Mouse (Mus musculus) heart, embryonic 16.5 days (tissue): ENCODE measurements around the gene Stfa2. TPM values are rescaled to one million over a fixed set of nuclear protein-coding genes. Genes with fewer than 3 reads are reported as not detected.
"Not testable (repeated sequence)": the region's sequence is repeated elsewhere in the genome, so short reads cannot be mapped to it uniquely, and the experiment has no call there.

Experiments used
- ATAC-seq: fragments of 200-750 bp; cut with Nextera tagmentation; replicated peaks from 2 replicates; pipeline ENCODE4 v1.8.0; 2017; ENCODE audit warnings: moderate number of reproducible peaks; ENCODE audit not compliant: insufficient read depth, low FRiP score; ENCODE audit errors: extremely low read depth
- H3K27ac ChIP-seq: fragments of 300-500 bp; sonication (generic); 2 replicates; pipeline ENCODE4 v1.5.1; 2014; ENCODE audit warnings: mild to moderate bottlenecking, low read length, control low read depth, moderate library complexity
- H3K27me3 ChIP-seq: fragments of 300-500 bp; sonication (generic); 2 replicates; pipeline ENCODE4 v1.6.1; 2014; ENCODE audit warnings: low read length, mixed read lengths; ENCODE audit not compliant: control insufficient read depth, insufficient read depth
- H3K36me3 ChIP-seq: fragments of 300-500 bp; sonication (generic); 2 replicates; pipeline ENCODE4 v1.6.1; 2014; ENCODE audit not compliant: control insufficient read depth, insufficient read depth
- H3K4me1 ChIP-seq: fragments of 300-500 bp; sonication (generic); 2 replicates; pipeline ENCODE4 v1.6.1; 2014; ENCODE audit warnings: low read length, mixed read lengths; ENCODE audit not compliant: control insufficient read depth, insufficient read depth
- H3K4me2 ChIP-seq: fragments of 300-500 bp; sonication (generic); 2 replicates; pipeline ENCODE4 v1.6.1; 2014; ENCODE audit warnings: low read depth, mild to moderate bottlenecking, control low read depth, low read length
- H3K4me3 ChIP-seq: fragments of 300-500 bp; sonication (generic); 2 replicates; pipeline ENCODE4 v1.5.1; 2014; ENCODE audit warnings: mild to moderate bottlenecking, control low read depth, low read length
- H3K9ac ChIP-seq: fragments of 300-500 bp; sonication (generic); 2 replicates; pipeline ENCODE4 v1.6.1; 2014; ENCODE audit warnings: low read length, control low read depth
- H3K9me3 ChIP-seq: fragments of 300-500 bp; sonication (generic); replicated peaks from 2 replicates; pipeline ENCODE4 v1.6.1; 2016; ENCODE audit warnings: low read length; ENCODE audit not compliant: control insufficient read depth
- WGBS: fragments of 180-500 bp; shearing (Covaris S2); extraction: QIAGEN DNeasy Blood & Tissue Kit; methylation state at CpG from one replicate; pipeline ENCODE4 v1.1.7; 2014; 5-methylcytosine and 5-hydroxymethylcytosine counted together
- polyA plus RNA-seq: library from polyadenylated mRNA; unstranded; fragments of >200 nt; fragmentation: Nextera tagmentation; extraction: Ambion mirVana; gene quantifications from 2 replicates; pipeline ENCODE4 v1.2.1, GENCODE M21; 2015

Stfa2 gene
- polyA plus RNA-seq: 0.49 and 0.56 TPM in 2 replicates

DNA sequence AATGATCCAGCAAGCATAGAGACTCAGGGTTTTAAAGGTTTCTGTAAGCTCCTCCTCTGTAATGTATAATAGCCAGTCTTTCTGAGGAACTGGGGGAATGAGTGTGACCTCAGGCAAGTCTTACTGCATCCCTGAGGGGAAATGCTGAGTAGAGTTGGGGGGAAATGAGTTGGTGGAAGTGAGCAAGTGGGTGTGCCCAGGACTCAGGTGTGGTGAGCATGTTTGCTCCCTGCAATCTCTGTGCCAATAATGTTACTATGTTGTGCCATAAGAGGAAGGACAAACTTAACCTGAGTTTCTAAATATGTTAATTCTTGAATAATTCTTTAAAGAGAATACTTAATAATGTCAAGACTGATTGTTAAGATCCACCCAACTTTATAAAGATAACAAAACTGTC lies at the start of gene Stfa2:
Stfa2 (minus strand) TSS at position 101 of the 400 bp plus-strand sequence.
- H3K4me2 ChIP-seq: no peak within 1 kb of the TSS
- no peak for ATAC-seq
- H3K4me1 ChIP-seq: no peaks in the 10 kb centered on the region
- H3K4me3 ChIP-seq: no peak within 1 kb of the TSS
- H3K9ac ChIP-seq: no peak within 1 kb of the TSS
- no peak within 1 kb of the TSS for H3K27ac ChIP-seq
- no peaks in the 10 kb centered on the region for H3K27me3 ChIP-seq
- no peaks in the 10 kb centered on the region for H3K36me3 ChIP-seq
- no peaks in the 10 kb centered on the region for H3K9me3 ChIP-seq

DNA sequence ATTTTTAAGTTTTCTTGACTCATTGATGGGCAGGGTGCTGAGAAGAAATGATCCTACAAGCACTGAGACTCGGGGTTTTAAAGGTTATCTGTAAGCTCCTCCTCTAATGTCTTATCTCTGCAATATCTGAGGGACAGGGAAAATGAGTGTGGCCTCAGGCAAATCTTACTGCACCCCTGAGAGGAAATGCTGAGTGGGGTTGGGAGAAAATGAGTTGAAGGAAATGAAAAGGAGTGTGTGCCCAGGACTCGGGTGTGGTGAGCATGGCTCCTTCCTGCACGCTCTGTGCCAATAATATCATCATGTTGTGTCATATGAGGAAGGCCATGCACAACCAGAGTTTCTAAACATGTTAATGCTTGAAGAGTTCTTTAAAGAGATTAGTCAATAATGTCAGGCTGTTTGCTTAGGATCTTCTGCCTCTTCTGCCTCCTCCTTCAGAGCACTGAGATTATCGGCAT lies 47.1 kb upstream of the Stfa2 start, which contains the start of gene Stfa3:
Stfa3 (minus strand) TSS at position 51 of the 461 bp plus-strand sequence.
- H3K4me3 ChIP-seq: no peak within 1 kb of the TSS
- no peaks in the 10 kb centered on the region for H3K27me3 ChIP-seq
- H3K9me3 ChIP-seq: no peaks in the 10 kb centered on the region
- no peaks in the 10 kb centered on the region for H3K4me1 ChIP-seq
- no peaks in the 10 kb centered on the region for H3K36me3 ChIP-seq
- no peak within 1 kb of the TSS for H3K27ac ChIP-seq
- ATAC-seq: no peak
- WGBS: 73% methylated on average over 4 of the region's 4 CpGs
- H3K4me2 ChIP-seq: no peak within 1 kb of the TSS
- no peak within 1 kb of the TSS for H3K9ac ChIP-seq

DNA sequence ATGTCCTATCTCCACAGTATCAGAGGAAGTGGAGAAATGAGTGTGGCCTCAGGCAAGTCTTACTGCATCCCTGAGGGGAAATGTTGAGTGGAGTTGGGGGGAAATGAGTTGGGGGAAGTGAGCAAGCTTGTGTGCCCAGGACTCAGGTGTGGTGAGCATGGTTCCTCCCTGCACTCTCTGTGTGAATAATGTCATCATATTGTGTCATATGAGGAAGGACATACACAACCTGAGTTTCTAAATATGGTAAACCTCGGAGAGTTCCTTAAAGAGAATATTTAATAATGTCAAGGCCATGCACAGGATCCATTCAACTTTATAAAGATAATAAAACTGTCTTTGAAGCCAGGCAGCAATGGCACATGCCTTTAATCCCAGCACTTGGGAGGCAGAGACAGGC lies 12.7 kb upstream of the Stfa2 start:
- H3K9me3 ChIP-seq, H3K4me2 ChIP-seq, ATAC-seq, H3K4me1 ChIP-seq, H3K27me3 ChIP-seq, H3K9ac ChIP-seq, H3K4me3 ChIP-seq, H3K27ac ChIP-seq, H3K36me3 ChIP-seq: not testable (repeated sequence)
- WGBS: 63% methylated on average over 1 of the region's 1 CpGs

DNA sequence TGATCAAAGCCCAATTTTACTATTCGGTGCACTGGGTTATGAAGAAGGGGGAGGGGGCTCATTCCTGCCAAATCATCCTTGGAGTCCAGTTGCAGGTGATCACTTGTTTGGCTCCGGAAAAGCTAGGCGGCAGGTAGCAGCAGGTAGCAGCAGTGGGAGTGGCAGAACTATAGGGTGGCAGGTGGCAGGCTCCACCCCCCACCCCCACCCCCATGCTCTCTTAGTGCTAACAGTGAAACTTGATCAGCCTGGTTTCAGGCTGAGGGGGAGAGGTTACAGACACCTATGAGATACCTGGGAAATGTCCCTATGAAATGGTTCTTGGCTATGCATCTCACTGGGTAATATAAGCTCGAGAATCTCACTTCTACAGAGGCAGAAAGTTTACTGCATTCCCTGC lies 19.2 kb downstream of the Stfa2 start:
- Histone ChIP-seq H3K9me3 (no peaks in the 10 kb centered on the region), H3K36me3 (no peaks in the 10 kb centered on the region), H3K4me2 (no peak overlapping the region), H3K27me3 (no peaks in the 10 kb centered on the region), H3K4me3 (no peak overlapping the region), H3K9ac (no peak overlapping the region), H3K4me1 (no peaks in the 10 kb centered on the region), H3K27ac (no peak overlapping the region)
- no peak for ATAC-seq
- 20% methylated on average over 4 of the region's 4 CpGs for WGBS

DNA sequence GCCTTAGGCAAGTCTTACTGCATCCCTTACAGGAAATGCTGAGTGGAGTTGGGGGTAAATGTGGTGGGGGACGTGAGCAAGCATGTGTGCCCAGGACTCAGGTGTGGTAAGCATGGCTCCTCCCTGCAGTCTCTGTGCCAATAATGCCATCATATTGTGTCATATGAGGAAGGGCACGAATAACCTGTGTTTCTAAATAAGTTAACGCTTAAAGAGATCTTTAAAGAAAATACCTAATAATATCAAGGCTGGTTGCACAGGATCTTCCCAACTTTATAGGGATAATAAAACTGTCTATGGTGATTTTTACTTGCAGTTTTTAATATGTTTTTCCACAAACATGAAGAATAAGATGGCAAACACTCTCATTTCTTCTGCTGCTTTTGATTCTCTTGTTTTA lies 40.6 kb downstream of the Stfa2 start, which contains the start of gene BC100530:
BC100530 (minus strand) TSS at position 101 of the 400 bp plus-strand sequence.
- not testable (repeated sequence) for H3K27me3 ChIP-seq, H3K4me1 ChIP-seq, H3K36me3 ChIP-seq, H3K27ac ChIP-seq, H3K9ac ChIP-seq, ATAC-seq, H3K4me3 ChIP-seq, H3K4me2 ChIP-seq, H3K9me3 ChIP-seq
- WGBS: 70% methylated on average over 3 of the region's 3 CpGs

Other genes starting within 250 kb of the Stfa2 start
- gene Gm5483, start 224.2 kb downstream of the Stfa2 start, polyA plus RNA-seq: 2.0 and 2.6 TPM in 2 replicates
- gene Gm5416, start 198.1 kb downstream of the Stfa2 start, polyA plus RNA-seq: not detected in 2 replicates
- gene 2010005H15Rik, start 187.0 kb downstream of the Stfa2 start, polyA plus RNA-seq: 1.2 TPM in 1 of 2 replicates, not detected in the other
- gene Stfa1, start 131.5 kb downstream of the Stfa2 start, polyA plus RNA-seq: 3.6 and 4.0 TPM in 2 replicates
- gene BC117090, start 74.1 kb downstream of the Stfa2 start, polyA plus RNA-seq: not detected in 2 replicates
- gene BC100530, start 40.7 kb downstream of the Stfa2 start, polyA plus RNA-seq: 3.1 and 3.4 TPM in 2 replicates
- gene Stfa3, start 46.9 kb upstream of the Stfa2 start, polyA plus RNA-seq: 0.57 and 1.4 TPM in 2 replicates
- 0.12 and 0.13 TPM in 2 replicates for gene Casr, start 153.7 kb upstream of the Stfa2 start, polyA plus RNA-seq